Mouse (Mus musculus) heart, adult 18-20 months (tissue): Measurements from ENCODE around the gene Arhgap32. TPM values are rescaled to one million over a fixed set of nuclear protein-coding genes. Genes with fewer than 3 reads are reported as not detected.
"Not testable (repeated sequence)": the region's sequence is repeated elsewhere in the genome, so short reads cannot be mapped to it uniquely, and the experiment has no call there.

Source experiments
- DNase-seq, 2 experiments: peaks; one replicate each; pipeline ENCODE4 v3.0.0; 2021 to 2022; ENCODE audit warnings: mixed read lengths in 1 of 2
- long read RNA-seq, 2 experiments: library from polyadenylated mRNA; stranded (forward); transcript quantifications; one replicate each; pipeline ENCODE4 v2.0.0; 2021
- total RNA-seq, 2 experiments: library from RNA; stranded (reverse); gene quantifications; 2 replicates each; pipeline ENCODE4 v1.2.3; 2021

Gene Arhgap32
- 10 to 100 TPM; 15.6 to 20.0 TPM for total RNA-seq
- long read RNA-seq, experiment 1, partial matches to known transcripts: 0 of 2 reads
- long read RNA-seq, experiment 1, other reads (novel, unspliced or antisense): 2 of 2 reads
- long read RNA-seq, experiment 2: 0 reads

DNA sequence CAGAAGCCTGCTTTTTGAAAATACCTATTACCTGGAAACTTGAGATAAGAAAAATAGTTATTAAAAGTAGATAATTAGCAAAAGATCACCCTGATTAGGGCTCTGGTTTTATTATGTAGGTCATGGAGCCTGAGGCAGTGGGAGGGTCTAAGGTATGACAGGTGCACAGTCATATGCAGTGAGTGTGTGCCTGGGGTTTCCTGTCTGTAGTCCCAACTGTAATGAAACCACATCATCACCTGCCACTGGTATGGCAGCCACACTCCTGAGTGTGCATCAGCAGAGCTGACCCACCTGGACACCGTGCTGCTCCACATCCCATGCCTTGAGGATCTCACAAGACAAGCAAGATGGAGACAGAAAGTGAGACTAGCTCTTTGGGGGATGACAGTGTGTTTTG, at the start of gene Arhgap32:
Gene Arhgap32, plus strand, starts transcription at position 351 of the 400 bp plus-strand sequence.
- DNase-seq: no peak

DNA sequence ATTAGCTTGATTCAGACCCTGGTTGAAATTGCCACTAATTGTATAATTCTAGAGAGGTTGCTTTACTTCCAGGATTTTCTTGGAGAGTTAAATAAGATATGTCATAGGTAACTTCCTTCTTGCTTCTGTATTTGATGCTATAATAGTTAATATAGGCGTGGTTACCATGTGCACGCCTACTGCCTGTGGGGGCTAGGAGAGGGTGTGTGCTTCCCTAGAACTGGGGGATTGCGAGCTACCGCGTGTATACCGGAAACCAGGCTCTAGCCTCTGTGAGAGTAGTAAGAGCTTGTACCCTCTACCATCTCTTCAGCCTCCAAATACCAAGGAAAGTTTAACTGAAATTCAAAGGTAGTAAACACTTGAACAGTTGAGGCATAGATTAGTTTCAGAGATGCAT, 43.2 kb upstream of the Arhgap32 start:
- DNase-seq: no peak

GRCm38 (mm10) chr9:32088106-32088776, 27.7 kb upstream of the Arhgap32 start:
- DNase-seq: no peak

DNA sequence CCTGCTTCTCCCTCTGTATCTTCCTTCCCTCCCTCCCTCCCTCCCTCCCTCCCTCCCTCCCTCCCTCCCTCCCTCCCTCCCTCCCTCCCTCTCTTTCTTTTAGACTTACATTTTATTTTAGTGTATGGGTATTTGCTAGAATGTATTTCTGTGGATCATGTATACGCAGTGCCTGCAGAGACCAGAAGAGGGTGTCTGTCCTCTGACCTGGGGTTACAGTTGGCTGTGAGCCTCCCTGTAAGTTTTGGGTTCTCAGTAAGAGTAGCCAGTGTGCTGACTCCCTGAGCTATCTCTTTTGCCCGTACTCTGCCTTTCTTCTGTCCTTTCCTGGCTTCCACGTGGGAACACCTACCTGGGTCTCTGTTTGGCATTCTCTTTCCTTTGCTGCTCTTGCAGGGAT, 27.1 kb upstream of the Arhgap32 start:
- DNase-seq: no peak

DNA sequence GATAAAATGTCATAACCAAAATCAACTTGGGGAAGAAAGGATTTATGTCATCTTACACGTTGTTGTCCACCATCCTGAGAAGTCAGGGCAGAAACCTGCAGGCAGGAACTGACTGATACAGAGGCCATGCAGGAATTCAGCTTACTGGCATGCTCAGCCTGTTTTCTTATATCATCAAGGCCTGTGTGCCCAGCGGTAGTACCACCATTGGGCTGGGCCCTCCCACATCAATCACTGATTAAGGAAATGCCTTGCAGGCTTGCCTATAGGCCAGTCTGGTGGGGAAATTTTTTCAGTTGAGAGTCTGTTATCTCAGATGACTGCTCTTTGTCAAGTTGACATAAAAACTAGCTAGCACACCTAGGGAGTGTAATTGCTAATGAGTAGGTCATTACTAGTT, 22.5 kb upstream of the Arhgap32 start:
- DNase-seq: no peak

DNA sequence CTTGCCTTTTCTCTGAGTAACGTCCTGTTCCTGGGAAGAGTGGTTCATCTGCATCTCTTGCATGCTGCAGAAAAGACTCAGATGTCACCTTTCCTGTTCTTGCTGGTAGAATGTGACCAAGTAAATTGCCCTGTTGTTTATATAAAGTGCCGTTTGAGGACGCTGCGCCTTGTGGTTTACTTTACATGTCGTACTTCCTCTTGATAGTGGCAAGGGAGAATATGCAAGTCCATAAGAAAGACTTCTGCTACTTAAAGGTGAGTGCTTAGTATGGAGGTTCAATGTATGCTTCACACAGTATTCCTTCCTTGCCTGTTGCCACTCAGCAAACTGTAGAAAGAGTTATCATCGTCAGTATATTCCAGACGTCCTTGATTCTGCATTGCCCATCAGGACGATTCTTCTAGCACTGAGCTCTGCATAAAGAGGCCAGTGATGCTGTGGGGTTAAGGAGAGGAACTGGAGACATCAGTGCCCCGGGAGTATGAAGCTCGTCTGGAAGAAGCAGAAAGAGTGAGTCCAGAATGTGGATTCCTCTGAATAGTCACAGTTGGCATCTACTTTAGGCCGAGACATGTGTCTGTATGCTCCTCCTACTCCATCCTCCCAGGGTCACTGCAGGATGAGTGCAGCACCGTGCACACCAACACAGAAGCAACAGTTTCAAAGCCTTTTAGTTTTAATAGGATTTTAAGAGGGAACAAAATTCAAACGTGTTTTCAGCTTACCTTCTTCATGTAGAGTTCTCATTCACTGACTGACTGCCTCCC, 21.4 kb upstream of the Arhgap32 start:
- DNase-seq: no peak

- DNase-seq: no peak
Observed at GRCm38 (mm10) chr9:32095511-32095910, 20.4 kb upstream of the Arhgap32 start.

DNA sequence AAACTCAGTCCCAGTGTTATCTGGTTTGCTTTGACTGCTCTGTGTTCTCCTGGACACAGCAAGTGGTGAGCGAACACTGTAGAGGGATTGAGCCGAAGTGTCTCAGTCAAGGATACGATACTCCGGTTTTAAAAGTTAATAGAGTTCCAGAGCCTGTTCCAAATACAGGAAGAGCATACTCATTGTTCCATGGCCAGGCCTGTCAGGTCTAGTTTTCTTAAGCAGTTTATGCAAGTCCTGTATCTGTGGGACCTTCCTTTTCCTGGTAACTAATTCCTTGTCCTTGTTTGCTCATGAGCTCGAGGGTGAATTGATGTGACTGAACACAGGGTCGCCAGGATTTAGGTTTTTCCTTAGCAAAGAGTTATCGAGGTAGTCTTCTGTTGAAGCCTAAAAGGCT, 19.4 kb upstream of the Arhgap32 start:
- DNase-seq: no peak

DNA sequence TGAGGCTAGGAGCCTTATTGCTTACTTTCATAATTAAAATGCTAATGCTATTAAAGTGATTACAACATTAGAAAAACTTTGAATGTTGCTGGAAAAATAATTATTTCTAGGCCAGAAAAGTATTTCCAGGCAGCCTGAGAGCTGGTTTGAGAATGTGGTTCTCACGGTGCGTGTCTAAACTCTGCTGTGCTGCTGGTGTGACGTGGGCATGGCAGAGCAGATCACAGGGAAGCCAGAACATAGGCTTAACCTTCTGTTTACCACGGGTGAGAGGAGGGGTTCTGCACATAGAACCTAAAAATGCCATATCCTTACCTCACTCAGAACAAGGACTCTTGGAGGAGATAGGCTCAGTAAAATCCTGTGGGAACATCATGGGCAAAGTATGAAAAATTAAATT, 18.8 kb upstream of the Arhgap32 start:
- DNase-seq: no peak

DNA sequence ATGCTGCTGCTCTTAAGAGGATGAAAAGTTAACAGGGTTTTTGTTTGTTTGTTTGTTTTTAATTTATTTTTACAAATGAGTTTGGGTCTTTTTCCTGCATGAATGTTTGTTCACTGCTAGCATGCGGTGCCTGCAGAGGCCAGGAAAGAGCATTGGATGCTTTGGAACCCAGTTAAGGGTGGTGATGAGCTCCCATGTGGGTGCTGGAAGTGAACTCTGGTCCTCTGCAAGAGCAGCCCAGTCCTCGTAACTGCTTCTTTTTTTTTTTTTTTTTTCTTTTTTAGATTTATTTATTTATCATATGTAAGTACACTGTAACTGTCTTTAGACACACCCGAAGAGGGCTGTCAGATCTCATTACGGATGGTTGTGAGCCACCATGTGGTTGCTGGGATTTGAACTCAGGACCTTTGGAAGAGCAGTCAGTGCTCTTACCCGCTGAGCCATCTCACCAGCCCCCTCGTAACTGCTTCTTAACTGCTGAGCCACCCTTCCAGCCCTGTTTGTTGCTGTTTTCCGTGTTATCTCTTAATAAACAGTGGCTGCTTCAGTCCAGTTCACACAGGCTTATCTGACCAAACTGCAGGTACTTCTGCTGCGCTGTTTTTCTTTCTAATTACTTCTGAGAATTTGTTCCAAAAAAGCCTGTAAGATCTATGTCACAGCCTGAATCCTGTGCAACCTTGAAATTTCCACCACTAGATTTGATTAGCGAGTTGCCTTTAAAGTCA, 17.3 kb upstream of the Arhgap32 start:
- DNase-seq: no peak

DNA sequence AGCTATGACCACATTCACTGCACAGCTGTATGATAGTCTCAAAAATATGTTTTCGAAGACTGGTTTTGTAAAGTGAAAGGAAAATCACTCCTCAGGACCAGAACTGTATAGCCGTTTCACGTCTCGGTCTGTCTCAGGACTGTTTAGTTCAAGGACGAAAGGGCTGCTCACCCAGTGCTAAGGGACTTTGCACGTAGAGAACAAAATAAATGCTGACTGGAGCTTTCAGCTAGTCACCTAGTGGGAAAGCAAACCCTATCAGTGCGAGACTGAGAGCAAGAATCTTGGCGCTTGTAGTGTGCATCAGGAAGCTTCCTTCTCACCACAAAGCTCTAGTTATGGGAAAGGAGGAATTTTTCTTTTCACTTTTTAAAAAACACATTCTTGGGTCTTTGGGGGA, 15.4 kb upstream of the Arhgap32 start:
- DNase-seq: no peak

DNA sequence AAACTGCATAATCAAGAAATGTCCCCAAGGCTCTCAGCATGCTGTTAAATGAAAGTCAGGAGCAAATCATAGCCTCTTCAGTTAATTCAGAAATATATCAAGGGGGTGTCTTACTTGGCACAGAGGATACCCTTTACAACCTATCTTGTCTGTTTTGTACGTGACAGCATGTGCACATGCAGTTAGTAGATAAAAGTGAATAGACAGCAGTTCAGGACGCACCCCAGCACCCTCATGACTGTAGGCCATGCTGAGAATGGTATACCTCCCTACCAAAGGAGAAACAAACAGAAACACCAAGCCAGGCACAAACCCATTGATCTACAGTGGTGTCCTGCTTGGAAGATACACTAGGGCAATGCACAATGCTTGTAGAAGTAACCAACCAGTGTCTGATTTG, 14.4 kb upstream of the Arhgap32 start:
- DNase-seq: no peak

- DNase-seq: no peak
Observed at GRCm38 (mm10) chr9:32104670-32105069, 11.3 kb upstream of the Arhgap32 start.

DNA sequence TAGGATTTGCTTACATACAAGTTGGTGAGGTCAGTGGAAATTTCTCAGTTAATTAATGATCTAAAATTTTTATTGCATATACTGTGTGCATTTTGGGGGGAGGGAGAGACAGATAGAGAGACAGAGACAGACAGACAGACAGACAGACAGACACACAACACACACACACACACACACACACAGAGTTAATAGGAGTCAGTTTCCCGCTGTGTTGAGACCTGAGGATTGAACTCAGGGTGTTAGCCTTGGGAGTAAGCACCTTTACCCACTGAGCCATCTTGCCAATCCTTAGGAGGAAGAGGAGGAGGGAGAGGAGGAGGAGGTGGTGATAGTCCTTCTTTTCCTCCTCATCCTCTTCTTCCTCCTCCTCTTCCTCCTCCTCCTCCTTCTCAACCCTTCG, 5.6 kb upstream of the Arhgap32 start:
- DNase-seq: no peak

GRCm38 (mm10) chr9:32116272-32116671, 336 bp downstream of the Arhgap32 start:
- no peak for DNase-seq

- peak; percentile 42 to 47 for DNase-seq
Observed at GRCm38 (mm10) chr9:32117876-32118275, 1.9 kb downstream of the Arhgap32 start.

DNA sequence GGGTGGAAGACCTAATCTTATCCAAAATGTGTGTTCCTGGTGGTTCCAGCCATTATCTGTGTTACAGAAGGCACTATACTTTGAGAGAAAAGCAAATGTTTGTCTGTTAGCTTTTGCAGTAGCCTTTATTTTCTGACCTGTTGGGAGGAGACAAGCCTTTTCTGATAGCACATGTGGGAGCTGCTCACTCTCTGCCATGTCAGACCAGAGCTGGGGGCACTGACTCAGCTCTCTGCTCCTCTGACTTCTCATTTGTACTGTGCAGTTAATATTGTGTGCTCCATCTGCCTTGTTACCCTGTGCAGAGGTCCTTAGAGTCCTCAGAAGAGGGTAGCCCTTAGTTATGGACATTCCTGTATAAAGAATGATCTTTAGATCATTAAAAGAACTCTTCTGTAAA, 2.5 kb downstream of the Arhgap32 start:
- no peak for DNase-seq

DNA sequence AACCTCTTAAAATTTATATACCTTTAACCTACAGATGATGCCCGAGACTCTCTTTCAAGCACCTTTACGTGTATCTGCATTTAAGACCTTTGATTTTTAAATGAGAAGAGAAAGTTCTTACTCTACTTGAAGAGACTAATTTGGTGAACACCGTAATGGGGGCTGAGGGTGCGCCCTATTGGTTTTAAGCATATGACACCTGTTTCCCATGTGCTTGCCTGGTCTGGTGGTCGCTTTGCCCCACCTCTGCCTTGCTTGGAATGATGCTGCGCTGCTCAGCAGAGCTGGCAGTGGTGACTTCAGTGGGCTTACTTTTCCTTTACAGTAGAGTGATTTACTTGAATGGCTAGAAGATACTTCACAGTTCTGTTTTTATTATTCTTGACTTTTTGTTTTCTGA, 3.6 kb downstream of the Arhgap32 start:
- DNase-seq: no peak

DNA sequence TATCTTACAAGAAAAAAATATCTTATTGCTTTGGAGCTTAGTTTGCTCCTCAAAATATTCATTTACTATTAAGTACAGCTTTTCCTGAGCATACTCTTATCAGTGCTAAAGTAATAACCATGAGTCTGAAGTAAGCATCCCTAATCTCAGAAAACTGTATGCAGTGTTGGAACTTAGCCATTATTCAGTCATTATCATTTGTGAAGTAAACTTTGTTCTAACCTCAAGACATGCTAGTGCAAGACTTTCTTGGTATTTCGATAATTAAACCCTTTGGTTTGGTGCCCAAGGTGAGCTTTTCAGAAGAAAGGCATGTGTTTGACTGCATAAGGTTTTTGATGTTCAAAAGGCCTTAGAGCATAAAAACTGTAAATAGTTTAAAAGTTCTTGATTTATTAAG, 4.2 kb downstream of the Arhgap32 start:
- no peak for DNase-seq

GRCm38 (mm10) chr9:32121271-32121670, 5.3 kb downstream of the Arhgap32 start:
- not testable (repeated sequence) for DNase-seq

GRCm38 (mm10) chr9:32136195-32136594, 20.3 kb downstream of the Arhgap32 start:
- DNase-seq: no peak

- no peak for DNase-seq
Observed at GRCm38 (mm10) chr9:32136680-32137295, 20.9 kb downstream of the Arhgap32 start.
